Mouse (Mus musculus) cerebellum, adult 11 months (tissue): ENCODE results near the gene Fam222a.

ENCODE experiments used
- DNase-seq: peaks from one replicate; pipeline ENCODE4 v3.0.0; 2022

Gene Fam222a

DNA sequence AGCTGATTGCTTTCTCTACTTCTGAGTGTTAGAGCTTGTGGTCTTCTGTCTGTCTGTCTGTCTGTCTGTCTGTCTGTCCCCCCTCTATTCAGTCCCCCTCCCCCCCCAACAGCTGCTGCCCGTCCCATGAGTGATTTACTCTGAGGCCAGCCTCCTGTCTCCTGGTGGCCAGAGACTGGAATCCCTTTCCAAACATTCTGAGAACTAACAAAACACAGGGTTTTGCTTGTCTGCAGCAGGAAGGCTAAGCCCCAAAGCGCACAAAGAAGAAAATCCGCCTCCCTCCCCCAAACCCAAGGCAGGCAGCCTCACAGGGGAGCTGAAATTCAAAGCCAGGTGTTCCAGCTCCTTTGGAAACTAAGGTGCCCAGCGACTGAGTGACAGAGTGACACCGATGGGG lies 17.9 kb downstream of the Fam222a start:
- DNase-seq = no peak

DNA sequence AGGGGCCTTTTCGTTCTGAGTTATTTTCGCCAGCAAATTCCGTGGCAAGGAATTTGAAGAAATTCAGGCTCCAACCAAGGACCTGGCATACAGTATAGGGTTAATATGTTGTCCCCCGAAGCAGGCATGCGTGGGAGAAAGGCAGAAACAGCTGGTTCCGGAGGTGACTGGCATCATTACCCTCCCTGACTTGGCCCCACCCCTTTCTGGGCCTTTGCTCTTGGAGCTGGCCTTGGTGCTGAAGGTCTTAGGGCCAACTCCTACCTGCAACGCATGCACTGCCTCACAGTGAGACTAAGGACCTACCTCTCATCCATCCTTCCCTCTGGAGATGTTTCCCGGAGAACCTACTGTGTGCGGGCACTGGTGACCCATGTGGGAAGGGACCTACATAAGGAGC lies 20.1 kb downstream of the Fam222a start:
- no peak for DNase-seq

DNA sequence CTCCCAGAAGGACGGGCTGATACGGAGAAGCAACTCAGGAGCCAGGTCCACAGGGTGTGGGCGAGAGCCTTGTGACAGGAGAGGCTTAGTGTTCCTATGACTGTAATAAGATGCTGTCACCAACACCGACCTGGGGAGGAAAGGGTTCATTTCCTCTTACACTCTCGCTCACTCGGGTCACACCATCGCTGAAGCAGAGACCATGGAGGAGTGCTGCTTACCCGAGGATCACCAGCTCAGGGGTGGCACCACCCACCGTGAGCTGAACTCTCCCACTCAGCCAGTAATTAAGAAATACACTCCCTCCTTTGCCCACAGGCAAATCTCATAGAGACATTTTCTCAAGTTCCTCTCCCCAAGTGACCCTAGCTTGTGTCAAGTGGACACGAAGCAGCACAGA lies 20.6 kb downstream of the Fam222a start:
- DNase-seq = no peak

DNA sequence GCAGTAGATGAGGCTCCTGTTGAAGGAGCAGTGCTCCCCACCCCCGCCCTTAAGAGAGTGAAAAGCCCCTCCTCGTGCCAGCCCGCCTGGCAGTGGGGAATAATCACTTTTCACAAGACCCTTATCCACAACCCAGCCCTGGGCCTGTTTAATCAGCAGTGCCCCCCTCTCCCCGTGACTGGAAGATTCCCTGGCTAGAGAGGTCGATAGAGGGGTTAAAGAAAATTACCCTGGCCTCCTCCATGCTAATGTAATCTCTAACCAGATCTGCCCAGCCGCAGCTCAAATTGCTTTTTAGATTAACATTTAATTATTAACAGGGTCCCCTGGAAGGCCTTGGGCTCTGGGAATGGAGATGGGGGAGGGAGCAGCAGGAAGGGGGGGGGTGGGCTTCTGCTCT lies 21.2 kb downstream of the Fam222a start:
- no peak for DNase-seq

DNA sequence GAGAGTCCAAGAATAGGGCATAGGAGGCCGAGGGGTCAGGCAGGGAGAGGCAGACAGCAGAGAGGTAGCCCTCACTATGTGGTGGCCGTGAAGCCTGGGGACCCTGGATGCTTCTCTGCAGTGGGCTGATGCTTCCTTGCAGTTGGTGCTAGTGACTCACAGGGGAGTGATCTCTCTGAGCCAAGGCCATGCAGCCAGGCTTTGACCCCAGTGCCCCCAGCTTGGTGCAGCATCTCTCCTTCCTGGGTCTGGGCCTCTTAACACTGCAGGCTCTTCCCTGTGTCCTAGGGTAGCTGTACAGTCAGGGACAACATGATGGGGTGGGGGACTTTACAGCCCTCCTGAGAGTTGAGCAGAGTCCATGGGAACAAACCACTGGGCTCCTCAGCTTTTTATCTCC lies 21.6 kb downstream of the Fam222a start:
- DNase-seq = no peak

DNA sequence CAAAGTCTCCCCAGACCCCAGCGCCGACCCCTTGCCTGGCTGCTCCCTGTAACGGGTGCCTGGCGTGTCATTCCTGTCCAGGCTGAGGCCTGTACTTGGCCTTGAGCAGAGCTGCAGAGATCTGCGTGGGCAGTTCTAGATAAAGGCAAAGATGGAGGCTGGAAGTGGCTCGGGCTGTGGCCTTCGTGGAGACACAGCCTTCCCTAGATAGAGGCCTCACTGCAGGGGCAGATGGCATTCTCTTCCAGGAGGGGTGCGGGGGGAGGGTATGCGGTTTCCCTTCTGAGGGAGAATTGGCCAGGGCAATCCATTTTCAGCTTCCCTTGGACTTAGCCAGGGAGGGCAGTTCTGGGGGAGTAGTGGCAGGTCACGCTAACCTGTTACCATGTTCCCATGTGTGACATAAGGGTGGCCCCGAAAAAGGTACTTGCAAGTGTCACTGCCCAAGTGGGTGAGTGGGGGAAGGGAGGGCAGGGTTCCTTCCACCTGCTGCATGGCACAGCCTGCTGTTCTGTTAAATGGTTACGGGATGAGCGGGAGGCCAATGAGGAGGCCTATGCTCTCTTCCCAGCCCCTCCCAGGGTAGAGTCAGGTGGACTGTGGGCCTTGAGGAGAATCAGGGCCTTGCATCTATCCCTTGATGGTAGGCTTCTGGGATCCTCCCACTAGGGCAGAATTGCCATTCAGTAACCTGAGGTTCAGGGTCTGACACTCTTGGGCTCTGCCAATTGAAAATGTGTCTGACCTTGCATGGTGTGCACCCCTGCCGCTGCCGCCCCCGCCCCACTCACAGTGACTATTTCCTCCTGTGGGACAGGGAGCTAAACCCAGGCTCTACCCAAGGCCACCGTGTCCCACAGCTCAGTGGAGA lies 22.5 kb downstream of the Fam222a start:
- DNase-seq = no peak

DNA sequence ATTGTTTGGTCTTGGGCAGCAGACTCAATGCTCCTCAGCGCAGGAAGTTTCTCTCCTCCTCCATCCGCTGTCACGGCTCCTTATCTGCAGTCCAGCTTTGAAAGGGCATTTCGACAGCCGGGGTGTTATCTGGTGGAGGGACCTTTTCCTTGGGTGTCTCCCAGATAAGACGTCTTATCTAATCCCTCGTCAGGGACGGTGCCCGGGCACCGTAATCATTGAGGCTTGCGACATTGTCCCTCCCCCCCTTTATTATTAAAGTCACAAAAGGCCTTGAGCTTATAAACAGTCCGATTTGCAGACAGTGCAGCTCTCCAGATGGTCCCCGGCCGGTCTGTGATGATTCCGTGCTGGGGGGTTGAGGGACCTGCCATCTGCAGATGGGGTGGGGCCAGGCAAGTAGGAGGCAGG lies 23.3 kb downstream of the Fam222a start:
- no peak for DNase-seq

DNA sequence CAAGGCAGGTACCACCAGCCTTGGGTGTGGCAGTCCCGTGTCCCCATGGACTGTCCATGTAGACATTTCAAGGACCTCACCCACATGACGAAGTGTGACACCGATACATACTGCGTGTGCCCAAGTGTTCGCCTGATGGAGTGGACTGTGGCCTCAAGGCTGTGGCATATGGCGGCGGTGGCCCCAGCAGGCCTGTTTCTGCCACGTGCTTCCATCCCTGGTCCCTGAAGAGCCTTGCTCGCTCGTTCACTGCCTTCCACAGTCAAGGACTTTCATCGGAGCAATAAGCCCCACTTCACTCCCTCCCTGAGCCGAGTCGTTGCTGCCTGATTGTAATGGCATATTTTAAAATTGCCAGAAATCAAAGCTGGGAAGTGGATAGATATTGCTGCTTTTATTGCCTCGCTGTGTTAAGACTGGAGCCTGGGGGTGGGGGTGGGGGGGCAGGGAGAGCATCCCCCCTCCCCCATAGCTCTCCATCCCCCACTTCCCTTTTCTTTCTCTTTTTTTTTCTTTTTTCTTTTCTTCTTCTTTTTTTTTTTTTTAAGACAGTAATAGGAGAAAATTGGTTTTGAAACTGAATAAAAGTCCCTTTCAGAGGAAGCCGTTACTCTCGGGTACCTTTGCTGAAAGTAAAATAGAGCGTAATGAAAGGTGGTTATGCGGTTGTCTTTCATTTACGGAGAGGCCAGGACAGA lies 24.8 kb downstream of the Fam222a start:
- no peak for DNase-seq

DNA sequence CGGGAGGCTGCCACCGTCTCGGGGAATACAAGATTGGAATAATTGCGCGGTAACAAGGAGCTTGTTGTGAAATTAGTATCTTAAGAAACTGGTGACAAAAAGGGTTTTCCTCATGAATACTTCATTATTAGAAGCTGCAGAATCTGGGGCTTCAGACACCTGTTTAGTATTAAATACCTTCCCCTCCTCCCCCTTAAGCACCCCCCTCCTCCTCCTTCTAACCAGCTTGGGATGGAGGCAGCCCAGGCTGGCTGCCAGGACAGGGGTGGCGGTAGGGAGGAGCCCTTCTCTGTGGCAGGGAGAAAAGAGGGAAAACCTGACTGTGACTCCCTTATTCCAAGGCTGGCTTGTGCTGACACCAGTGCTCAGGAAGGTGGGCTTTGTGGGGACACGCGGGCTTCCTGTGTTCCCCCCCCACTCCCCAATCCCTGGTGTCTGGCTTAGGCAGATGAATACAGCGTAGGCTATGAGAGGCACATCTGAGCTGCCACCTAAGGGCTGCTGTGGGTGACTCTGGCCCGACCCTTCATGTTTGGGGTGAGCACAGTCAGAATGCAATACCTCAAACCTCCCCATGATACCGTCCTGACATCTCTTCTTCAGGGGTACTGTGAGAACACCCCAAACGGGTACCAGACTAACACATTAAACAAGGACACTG lies 25.5 kb downstream of the Fam222a start:
- DNase-seq = no peak

DNA sequence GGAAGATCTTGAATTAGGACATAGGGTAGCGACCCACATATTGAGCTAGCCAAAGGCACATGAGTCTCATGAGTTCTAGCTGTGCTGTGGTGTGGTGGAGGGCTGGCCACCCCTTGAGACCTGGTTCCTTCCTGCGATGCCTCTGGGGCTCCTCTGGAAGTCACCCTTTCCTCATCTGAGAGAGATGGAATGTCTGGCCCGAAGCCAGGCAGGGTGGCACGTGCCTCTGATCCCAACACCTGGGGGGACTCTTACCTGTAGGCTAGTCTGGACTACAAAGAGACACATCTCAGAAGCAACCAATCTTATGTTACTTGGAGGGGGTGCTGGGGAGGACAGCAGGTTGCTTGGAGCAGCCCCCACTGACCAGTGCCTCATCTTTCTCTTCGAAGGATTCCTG lies 26.1 kb downstream of the Fam222a start:
- no peak for DNase-seq

DNA sequence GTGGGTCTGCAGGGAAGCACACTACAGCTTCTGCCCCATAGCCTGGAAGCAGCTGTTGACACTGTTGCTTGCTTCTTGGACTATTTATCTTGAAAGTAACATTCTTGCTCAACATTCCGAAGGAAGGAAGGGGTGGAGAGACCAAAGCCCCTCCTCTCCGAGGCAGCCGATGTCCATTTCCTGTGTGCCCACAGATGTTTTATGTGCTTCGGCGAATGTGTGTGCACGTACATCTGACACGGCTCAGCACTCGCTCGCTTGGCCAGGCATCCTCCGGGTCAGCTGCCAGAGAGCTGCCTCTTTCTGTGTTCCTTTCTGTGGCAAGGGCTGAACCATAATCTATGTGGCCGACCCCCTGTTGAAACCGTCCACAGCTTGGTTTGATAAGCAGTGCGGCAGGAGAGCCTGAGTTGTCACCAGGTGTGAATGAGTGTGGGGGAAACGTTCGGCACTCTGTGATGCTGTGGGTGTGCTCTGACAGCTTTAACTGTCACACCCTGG lies 27.0 kb downstream of the Fam222a start:
- DNase-seq = no peak

DNA sequence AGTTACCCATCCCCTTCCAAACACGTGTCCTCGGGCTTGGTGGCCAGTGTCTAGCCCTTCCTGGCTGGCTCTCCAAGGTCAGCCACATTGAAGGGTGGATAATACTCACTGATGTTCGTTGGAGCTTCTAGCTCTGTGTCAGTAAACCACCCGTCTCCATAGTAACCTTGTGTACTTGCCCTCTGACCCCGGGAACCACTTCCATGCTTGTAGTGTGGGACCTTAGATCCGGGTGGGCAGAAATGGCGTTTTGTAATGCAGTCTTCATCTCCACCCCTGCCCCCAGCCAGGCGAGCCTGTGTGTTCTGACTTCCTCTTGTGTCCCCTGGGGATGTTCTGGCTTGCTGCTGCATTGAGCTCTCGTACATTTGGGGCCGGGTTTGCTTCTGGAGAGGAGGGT lies 28.8 kb downstream of the Fam222a start:
- DNase-seq = no peak

DNA sequence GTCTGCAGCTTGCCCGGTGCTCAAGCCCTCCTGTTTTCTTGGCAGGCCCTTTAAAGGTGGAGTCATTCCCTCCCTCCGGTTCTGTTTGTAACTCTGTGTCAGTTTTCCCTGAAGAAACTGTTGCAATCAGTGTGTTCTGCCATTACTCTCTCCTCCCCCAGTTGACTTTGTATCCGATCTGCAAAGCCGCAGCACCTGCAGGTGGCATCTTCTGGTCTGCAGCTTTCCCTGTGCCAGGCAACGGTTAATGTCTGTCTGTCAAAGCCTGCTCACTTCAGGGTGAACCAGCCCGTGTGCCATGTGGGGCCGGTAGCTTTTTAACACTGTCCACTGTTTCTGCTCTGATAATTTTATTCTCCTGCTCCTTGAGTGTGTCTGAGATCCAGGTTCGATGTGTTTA lies 29.4 kb downstream of the Fam222a start:
- no peak for DNase-seq

DNA sequence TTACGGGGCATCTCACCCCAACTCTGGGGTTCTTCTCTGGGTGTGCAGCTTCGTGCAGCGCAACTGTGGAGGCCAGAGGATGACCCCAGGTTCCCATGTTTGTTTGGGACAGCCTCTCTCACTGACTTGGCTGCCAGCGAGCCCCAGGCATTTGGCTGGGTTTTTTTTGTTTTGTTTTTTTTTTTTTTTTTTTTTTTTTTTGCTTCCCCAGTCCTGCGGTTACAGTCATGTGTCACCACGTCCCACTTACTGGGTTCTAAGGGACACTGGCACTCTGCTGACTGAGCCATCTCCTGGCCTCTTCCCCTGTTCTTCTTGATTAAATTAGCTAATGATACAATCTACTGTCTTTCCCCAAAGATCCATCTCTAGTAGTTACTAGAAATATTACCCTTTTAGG lies 29.8 kb downstream of the Fam222a start:
- DNase-seq = no peak

DNA sequence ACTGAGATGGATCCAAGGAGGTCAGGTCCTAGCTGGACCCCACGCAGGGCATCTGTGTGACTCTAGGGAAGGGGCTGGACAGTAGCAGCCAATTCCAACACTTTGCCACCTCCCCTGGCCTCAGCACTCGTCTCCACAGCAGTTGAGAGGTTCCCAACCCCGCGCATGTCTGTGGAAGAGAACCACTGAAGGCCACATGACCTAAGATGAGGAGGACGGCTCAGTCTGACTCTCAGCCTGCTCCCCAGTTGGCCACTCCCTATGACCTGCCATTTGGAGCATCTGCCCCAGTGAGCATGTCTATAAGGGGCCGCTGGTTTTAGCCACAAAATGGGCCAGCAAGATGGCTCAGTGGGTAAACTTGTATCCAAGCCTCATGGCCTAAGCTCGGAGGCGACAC lies 34.2 kb downstream of the Fam222a start:
- no peak for DNase-seq

DNA sequence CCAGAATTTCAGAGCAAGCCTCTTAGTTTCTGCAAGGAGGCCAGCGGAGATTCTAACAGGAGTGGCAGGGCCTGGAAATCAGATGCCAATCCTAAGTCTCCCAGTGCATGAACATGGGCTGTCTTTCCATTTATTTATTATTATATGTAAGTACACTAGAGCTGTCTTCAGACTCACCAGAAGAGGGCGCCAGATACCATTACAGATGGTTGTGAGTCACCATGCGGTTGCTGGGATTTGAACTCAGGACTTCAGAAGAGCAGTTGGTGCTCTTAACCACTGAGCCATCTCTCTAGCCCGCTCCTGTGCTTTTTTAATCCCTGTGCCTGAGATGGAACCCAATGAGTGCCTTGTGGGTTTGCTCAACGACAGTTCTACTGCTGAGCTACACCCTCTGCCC lies 36.2 kb downstream of the Fam222a start:
- no peak for DNase-seq

DNA sequence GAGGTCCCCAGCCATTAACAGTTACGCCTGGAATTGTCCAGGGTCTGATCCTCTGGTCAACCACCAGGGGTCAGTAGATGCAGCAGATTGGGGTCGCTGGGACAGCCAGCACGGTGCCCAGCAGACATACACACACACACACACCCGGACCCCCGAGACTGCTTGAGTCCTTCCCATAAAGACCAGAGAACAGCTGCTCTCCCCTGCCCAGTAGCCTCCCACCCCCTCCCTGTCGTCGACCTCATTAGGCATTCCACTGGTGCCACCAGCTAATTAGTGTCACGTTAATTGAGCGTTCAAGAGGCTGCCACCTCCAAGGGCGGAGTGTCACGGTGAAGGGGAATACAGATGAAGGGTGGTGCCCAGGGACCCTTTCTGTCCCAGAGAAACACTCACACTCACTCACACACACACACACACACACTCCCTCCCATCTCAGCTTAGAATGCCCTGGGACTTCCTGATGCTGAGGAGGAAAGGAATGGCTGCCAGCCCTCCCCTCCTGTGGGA lies 37.0 kb downstream of the Fam222a start:
- no peak for DNase-seq

DNA sequence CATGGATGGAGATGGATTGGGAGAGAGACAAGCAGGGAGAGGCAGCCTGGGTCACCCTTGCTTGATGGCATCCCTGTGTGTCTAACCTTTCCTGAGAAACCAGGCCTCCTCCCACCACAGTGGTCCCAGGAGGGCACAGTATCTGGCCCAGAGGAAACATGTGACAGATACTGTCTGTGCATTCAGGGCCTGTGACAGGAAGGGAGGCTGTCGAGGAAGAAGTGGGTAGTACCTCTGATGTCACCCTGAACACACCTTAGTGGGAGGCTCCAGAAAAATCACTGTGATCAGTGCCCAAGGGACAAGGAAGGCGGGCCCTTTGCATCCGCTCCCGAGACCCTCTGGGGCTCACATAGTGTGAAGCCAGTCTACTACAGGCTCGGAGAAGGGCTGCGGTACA lies 38.2 kb downstream of the Fam222a start:
- DNase-seq = no peak

DNA sequence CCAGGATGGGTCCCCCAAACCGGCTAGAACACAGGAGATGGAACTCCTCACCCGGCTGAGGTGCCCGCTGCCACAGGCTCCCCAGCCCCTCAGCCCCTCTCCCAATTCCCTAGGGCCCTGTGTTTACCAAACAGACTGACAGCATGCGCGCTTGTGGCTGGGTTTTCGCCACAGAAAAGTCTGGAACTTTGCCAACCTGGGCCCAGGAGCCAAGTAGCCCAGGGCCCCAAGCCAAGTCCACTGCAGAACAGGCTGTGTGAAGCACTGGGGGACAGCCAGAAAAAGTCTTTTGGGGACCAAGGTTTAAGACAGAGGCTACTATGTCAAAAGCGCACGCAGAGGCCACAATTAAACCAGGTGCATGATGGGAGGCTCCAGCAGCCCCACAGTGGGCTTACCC lies 39.8 kb downstream of the Fam222a start:
- DNase-seq = peak; percentile 79

DNA sequence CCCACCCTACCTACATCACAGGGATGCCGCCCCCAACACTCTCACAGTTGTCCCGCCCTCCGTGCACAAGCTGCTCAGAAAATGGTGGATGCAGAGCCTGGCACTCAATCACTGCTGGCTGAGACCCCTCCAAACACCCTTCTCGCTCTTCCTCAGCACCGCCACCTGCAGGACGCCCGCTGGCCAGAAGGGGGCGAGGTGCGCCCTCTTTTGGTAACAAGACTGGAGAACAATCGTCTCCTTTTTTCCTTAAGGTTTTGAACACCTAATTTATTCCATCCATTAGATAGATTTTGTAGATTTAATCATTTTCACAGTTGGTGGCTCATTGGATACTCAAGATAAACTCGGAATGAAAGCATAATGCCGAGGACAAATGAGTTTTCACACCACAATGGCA lies 40.7 kb downstream of the Fam222a start:
- peak; percentile 68 for DNase-seq

DNA sequence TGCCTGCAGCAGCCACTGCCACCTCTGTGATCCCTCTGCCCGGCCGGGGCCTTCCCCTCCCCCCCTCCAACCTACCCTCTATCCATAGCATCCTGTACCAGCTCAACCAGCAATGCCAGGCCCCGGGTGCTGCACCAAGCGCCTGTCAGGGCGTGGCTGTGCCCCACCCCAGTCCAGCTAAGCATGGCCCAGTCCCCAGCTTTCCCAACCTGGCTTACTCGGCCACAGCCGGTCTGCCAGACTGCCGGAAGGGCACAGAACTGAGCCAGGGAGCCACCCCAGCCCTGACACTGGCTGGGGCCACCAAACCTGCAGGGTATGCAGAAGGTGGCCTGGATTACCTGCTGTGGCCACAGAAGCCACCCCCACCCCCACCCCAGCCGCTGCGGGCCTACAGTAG lies 43.4 kb downstream of the Fam222a start:
- no peak for DNase-seq

DNA sequence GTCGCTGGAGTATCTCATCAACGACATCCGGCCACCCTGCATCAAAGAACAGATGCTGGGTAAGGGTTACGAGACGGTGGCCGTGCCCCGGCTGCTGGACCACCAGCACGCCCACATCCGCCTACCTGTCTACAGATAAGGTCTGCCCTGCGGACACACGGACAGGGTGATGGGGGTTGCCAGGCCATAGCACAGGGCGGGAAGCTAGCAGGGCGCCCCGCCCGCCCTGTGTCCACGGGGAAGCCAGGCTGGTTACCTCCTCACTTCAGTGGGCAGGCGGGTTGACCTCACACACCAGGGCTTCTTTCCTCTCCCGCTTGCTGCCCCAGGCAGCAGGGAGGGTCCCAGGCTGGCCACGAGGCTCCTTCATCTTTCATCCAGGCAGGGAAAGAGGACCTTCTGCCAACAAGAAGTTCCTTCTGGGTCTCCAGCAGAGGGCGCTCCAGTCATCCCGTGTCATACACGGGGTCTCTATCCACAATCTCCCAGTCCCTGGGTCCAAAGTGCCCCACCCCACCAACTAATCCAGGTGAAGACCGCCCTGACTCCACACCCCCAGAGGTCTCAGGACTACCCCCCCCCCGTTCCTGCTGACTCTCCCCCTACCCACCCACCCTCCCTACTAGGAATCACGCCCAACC lies 44.3 kb downstream of the Fam222a start:
- DNase-seq = no peak

DNA sequence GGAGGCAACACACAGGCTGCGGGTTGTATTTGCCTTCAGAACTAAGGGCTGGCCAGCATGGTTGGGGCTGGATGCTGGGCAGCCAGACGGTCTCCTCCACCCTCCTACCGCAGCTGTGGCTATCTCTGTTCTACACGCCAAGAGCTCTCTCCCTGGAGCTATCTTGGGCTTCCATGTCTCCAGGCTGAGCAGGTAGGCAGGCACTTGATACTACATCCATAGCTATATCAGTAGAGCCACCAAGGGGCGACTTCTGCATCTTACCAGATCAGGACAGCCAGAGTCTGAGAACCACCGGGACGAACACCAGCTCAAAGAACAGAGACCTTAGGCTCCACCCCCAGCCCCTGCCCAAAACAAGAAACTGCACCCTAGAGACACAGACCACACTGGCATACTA lies 47.0 kb downstream of the Fam222a start:
- no peak for DNase-seq
